10 mouse cellular contexts compared by ENCODE assay signal in the genomic region with DNA sequence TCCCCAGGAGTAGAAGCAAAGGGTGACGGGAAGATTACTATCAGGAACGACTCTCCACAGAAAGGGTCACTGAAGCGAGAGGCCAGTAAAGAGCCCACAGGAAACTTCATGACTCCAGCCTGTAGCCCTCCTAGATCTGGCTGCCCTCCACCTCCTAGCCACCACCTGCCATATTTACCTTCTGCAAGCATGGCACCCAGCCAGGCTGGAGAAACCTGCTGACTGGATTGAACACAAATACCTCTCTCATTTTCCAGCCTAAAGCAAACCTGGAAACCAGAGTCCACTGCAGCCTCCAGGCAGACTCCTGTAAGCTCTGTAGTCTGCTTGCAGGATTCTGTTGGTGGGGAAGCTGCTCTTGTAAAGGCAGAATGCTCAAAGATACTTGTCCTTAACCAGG.
DNase-seq lines count a peak whose midpoint lies in the region; ATAC-seq and TF ChIP-seq lines count a peak whose summit lies in the region.
"Had no signal": no experiment of that assay in that cellular context is flagged by ENCODE, and none has a peak within 500 bp of the region (broad histone marks: within the 10 kb centered on the region; RNA-seq: fewer than 3 reads in every experiment).

No protein-coding gene starts in this region.

- no peaks in the 10 kb centered on the region for H3K36me3 ChIP-seq in hindbrain, postnatal 0 days (ENCODE audit: insufficient read depth, low read length)
- H3K36me3 ChIP-seq in hindbrain, embryonic 16.5 days (ENCODE audit: control insufficient read depth, insufficient read depth, low read length), result no peaks in the 10 kb centered on the region
- H3K36me3 ChIP-seq in limb, embryonic 11.5 days (ENCODE audit: control insufficient read depth, insufficient read depth, low read length), result no peaks in the 10 kb centered on the region
- no peaks in the 10 kb centered on the region for H3K36me3 ChIP-seq in midbrain, embryonic 13.5 days

- no peak overlapping the region for H3K9ac ChIP-seq in hindbrain, postnatal 0 days (replicated peaks; ENCODE audit: low read length)
- no peak overlapping the region for H3K9ac ChIP-seq in hindbrain, embryonic 16.5 days (ENCODE audit: low read depth, low read length)
- no peak overlapping the region for H3K9ac ChIP-seq in limb, embryonic 11.5 days (ENCODE audit: low read length)
- H3K9ac ChIP-seq in midbrain, embryonic 13.5 days (replicated peaks), result no peak overlapping the region

- 67% methylated on average over 3 of the region's 3 CpGs for WGBS in hindbrain, postnatal 0 days
- 76% methylated on average over 3 of the region's 3 CpGs for WGBS in hindbrain, embryonic 16.5 days
- 70% methylated on average over 3 of the region's 3 CpGs for WGBS in limb, embryonic 11.5 days
- 67% methylated on average over 3 of the region's 3 CpGs for WGBS in midbrain, embryonic 13.5 days

- DNase-seq in hindbrain, postnatal 0 days (ENCODE audit: low spot score), result peak; percentile 40
- DNase-seq in urinary bladder, postnatal 25 days (ENCODE audit: low spot score), result peak; percentile 41
- no peak for DNase-seq in urinary bladder, postnatal 10 days (ENCODE audit: low spot score)
- DNase-seq in limb, embryonic 11.5 days (ENCODE audit: low spot score), result peak; percentile 20
- peak; percentile 39 for DNase-seq in yolk sac, embryonic 10.5 days (ENCODE audit: low spot score)
- DNase-seq in frontal cortex, adult 2 months (ENCODE audit: extremely low spot score in 1 of 2, low spot score in 1 of 2), result no peak
- DNase-seq: thymus, postnatal 14 days had no signal

- no peaks in the 10 kb centered on the region; the same call in 1 of the 2 replicates for H3K4me1 ChIP-seq in hindbrain, postnatal 0 days (ENCODE audit: insufficient read depth, low read length)
- no peaks in the 10 kb centered on the region; the same call in 1 of the 2 replicates for H3K4me1 ChIP-seq in hindbrain, embryonic 16.5 days (ENCODE audit: control insufficient read depth, insufficient read depth, low read depth, low read length)
- H3K4me1 ChIP-seq in limb, embryonic 11.5 days (ENCODE audit: control insufficient read depth, insufficient read depth, low read length), result peaks cover 2% of the 10 kb centered on the region; the same call in 1 of the 2 replicates
- no peaks in the 10 kb centered on the region for H3K4me1 ChIP-seq in midbrain, embryonic 13.5 days (replicated peaks)

- H3K27me3 ChIP-seq in hindbrain, postnatal 0 days (ENCODE audit: insufficient read depth, low read length), result no peaks in the 10 kb centered on the region
- H3K27me3 ChIP-seq in hindbrain, embryonic 16.5 days (replicated peaks; ENCODE audit: control insufficient read depth, insufficient read depth, low read length), result no peaks in the 10 kb centered on the region
- H3K27me3 ChIP-seq in limb, embryonic 11.5 days (ENCODE audit: control insufficient read depth, insufficient read depth, low read length), result no peaks in the 10 kb centered on the region
- no peaks in the 10 kb centered on the region for H3K27me3 ChIP-seq in midbrain, embryonic 13.5 days

- no peak for ATAC-seq in hindbrain, postnatal 0 days
- ATAC-seq in hindbrain, embryonic 16.5 days, result no peak
- ATAC-seq in limb, embryonic 11.5 days (ENCODE audit: insufficient number of reproducible peaks, low FRiP score, low TSS enrichment, low read depth), result no peak
- ATAC-seq in midbrain, embryonic 13.5 days, result no peak
- ATAC-seq: midbrain, embryonic 16.5 days had no signal

- peak overlapping the region; percentile 17; the same call in 1 of the 2 replicates for H3K27ac ChIP-seq in hindbrain, postnatal 0 days
- H3K27ac ChIP-seq in hindbrain, embryonic 16.5 days (ENCODE audit: low read depth, low read length), result no peak overlapping the region
- 0 out of 2 replicates have a peak overlapping the region, but pooled peaks have one; percentile 4 for H3K27ac ChIP-seq in limb, embryonic 11.5 days (replicated peaks; ENCODE audit: low read depth, low read length)
- no peak overlapping the region for H3K27ac ChIP-seq in midbrain, embryonic 13.5 days

- no peak overlapping the region for H3K4me2 ChIP-seq in hindbrain, postnatal 0 days (ENCODE audit: low read depth, low read length)
- no peak overlapping the region for H3K4me2 ChIP-seq in hindbrain, embryonic 16.5 days (ENCODE audit: low read length)
- no peak overlapping the region for H3K4me2 ChIP-seq in limb, embryonic 11.5 days (ENCODE audit: low read depth, severe bottlenecking)
- no peak overlapping the region for H3K4me2 ChIP-seq in midbrain, embryonic 13.5 days (replicated peaks)

- H3K9me3 ChIP-seq in hindbrain, postnatal 0 days (ENCODE audit: low read length), result no peaks in the 10 kb centered on the region
- no peaks in the 10 kb centered on the region for H3K9me3 ChIP-seq in hindbrain, embryonic 16.5 days (ENCODE audit: control insufficient read depth, low read length)
- no peaks in the 10 kb centered on the region for H3K9me3 ChIP-seq in limb, embryonic 11.5 days (ENCODE audit: control insufficient read depth, low read length)
- no peaks in the 10 kb centered on the region for H3K9me3 ChIP-seq in midbrain, embryonic 13.5 days

- no peak for TF ChIP-seq CTCF in hindbrain, postnatal 0 days (IDR thresholded peaks at IDR 0.05; ENCODE audit: low read depth)

- H3K4me3 ChIP-seq in hindbrain, postnatal 0 days (ENCODE audit: low read length), result no peak overlapping the region
- no peak overlapping the region for H3K4me3 ChIP-seq in hindbrain, embryonic 16.5 days (ENCODE audit: low read length)
- H3K4me3 ChIP-seq in limb, embryonic 11.5 days (ENCODE audit: low read depth, low read length), result no peak overlapping the region
- no peak overlapping the region for H3K4me3 ChIP-seq in midbrain, embryonic 13.5 days (replicated peaks)

Comparison
In these comparisons a context has a peak if more than half of its experiments do, and no peak if none do; other contexts are left out.
1. DNase-seq: peak in hindbrain, postnatal 0 days (single experiment), urinary bladder, postnatal 25 days (single experiment), limb, embryonic 11.5 days (single experiment) and yolk sac, embryonic 10.5 days (single experiment); none in urinary bladder, postnatal 10 days (single experiment) and frontal cortex, adult 2 months (0 of 2).
2. H3K27ac ChIP-seq: peak in hindbrain, postnatal 0 days (single experiment) and limb, embryonic 11.5 days (single experiment); none in hindbrain, embryonic 16.5 days (single experiment) and midbrain, embryonic 13.5 days (single experiment).